21 mouse cellular contexts compared by ENCODE assay signal in the genomic region with DNA sequence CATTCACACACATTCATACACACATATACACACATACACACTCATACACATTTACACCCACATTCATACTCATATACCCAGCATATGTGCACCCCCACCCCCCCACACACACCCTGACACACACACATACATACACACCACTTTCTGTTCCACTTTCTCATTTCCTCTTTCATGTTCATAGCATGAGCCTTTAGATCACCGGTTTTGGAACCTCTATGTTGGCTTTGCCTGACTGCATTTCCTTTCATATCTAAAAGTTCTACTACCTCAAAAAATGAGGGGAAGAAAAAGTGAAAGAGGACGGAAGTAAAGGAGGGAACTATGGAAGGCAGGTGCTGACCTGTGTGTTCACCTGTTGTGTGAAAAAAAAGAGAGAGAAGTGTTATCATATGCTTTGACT. TPM values are rescaled to one million over a fixed set of nuclear protein-coding genes. Genes with fewer than 3 reads are reported as not detected.
DNase-seq lines count a peak whose midpoint lies in the region; ATAC-seq lines count a peak whose summit lies in the region.
"Had no signal": no experiment of that assay in that cellular context is flagged by ENCODE, and none has a peak within 500 bp of the region (broad histone marks: within the 10 kb centered on the region; RNA-seq: fewer than 3 reads in every experiment).

No protein-coding gene starts in this region.

- no peak overlapping the region for H3K27ac ChIP-seq in midbrain, embryonic 12.5 days (replicated peaks)
- no peak overlapping the region for H3K27ac ChIP-seq in midbrain, embryonic 10.5 days (replicated peaks)
- H3K27ac ChIP-seq in hindbrain, embryonic 13.5 days = no peak overlapping the region
- H3K27ac ChIP-seq: hindbrain, embryonic 15.5 days; left cerebral cortex, adult 2 months; liver, embryonic 13.5 days had no signal

- DNase-seq in midbrain, embryonic 10.5 days (ENCODE audit: low spot score) = no peak
- peak; percentile 66 to 74 for DNase-seq in B cell, adult 2 months
- no peak for DNase-seq in embryo, embryonic 10 days (ENCODE audit: low spot score)
- DNase-seq in urinary bladder, postnatal 10 days (ENCODE audit: low spot score) = no peak
- DNase-seq: adrenal gland, adult 8-10 months; cerebellum, postnatal 10 days; heart, adult 18-20 months; kidney, adult 18-20 months; kidney, postnatal 14 days; liver, embryonic 13.5 days; lung, postnatal 10 days; retina, postnatal 1 day had no signal

- H3K4me3 ChIP-seq in midbrain, embryonic 12.5 days = no peak overlapping the region
- H3K4me3 ChIP-seq in midbrain, embryonic 10.5 days = no peak overlapping the region
- no peak overlapping the region for H3K4me3 ChIP-seq in hindbrain, embryonic 13.5 days
- H3K4me3 ChIP-seq: hindbrain, embryonic 15.5 days; left cerebral cortex, adult 2 months; liver, embryonic 13.5 days; myocyte had no signal

- H3K36me3 ChIP-seq in midbrain, embryonic 12.5 days = peaks cover 16% of the 10 kb centered on the region
- H3K36me3 ChIP-seq in midbrain, embryonic 10.5 days = peaks cover 7% of the 10 kb centered on the region; the same call in 1 of the 2 replicates
- peaks cover 57% of the 10 kb centered on the region for H3K36me3 ChIP-seq in hindbrain, embryonic 13.5 days
- H3K36me3 ChIP-seq: liver, embryonic 13.5 days had no signal

- 0 out of 2 replicates have a peak, but pooled peaks have one; percentile 34 for ATAC-seq in midbrain, embryonic 12.5 days (ENCODE audit: low FRiP score, low read depth)
- ATAC-seq in activated CD4-positive, CD25-positive, alpha-beta regulatory T cell, adult 4 months = peak; percentile 89
- peak; percentile 96 for ATAC-seq in monocyte, adult 5-6 weeks (replicated peaks; ENCODE audit: insufficient number of reproducible peaks, low FRiP score, low TSS enrichment, poor library complexity, severe bottlenecking)
- ATAC-seq in hindbrain, embryonic 13.5 days (ENCODE audit: low FRiP score) = no peak
- ATAC-seq: forebrain, embryonic 14.5 days had no signal

- WGBS in midbrain, embryonic 12.5 days = 87% methylated on average over 2 of the region's 2 CpGs
- WGBS in midbrain, embryonic 10.5 days = 91% methylated on average over 2 of the region's 2 CpGs
- WGBS in hindbrain, embryonic 13.5 days = 90% methylated on average over 2 of the region's 2 CpGs

- H3K4me1 ChIP-seq in midbrain, embryonic 12.5 days = no peaks in the 10 kb centered on the region
- H3K4me1 ChIP-seq in midbrain, embryonic 10.5 days = peaks cover 10% of the 10 kb centered on the region; the same call in 1 of the 2 replicates
- H3K4me1 ChIP-seq in hindbrain, embryonic 13.5 days (replicated peaks) = no peaks in the 10 kb centered on the region
- H3K4me1 ChIP-seq: hindbrain, embryonic 15.5 days; liver, embryonic 13.5 days had no signal

- no peak overlapping the region for H3K4me2 ChIP-seq in midbrain, embryonic 12.5 days (replicated peaks)
- H3K4me2 ChIP-seq in hindbrain, embryonic 13.5 days = no peak overlapping the region
- H3K4me2 ChIP-seq: hindbrain, embryonic 15.5 days; liver, embryonic 13.5 days had no signal

- no peak overlapping the region for H3K9ac ChIP-seq in midbrain, embryonic 12.5 days (replicated peaks)
- H3K9ac ChIP-seq in hindbrain, embryonic 13.5 days = no peak overlapping the region
- H3K9ac ChIP-seq: hindbrain, embryonic 15.5 days; liver, embryonic 13.5 days had no signal

- H3K27me3 ChIP-seq in midbrain, embryonic 12.5 days = no peaks in the 10 kb centered on the region
- H3K27me3 ChIP-seq in midbrain, embryonic 10.5 days (ENCODE audit: low read depth, poor library complexity, severe bottlenecking) = no peaks in the 10 kb centered on the region
- H3K27me3 ChIP-seq in hindbrain, embryonic 13.5 days = no peaks in the 10 kb centered on the region
- H3K27me3 ChIP-seq: hindbrain, embryonic 15.5 days; liver, embryonic 13.5 days had no signal

- no peaks in the 10 kb centered on the region for H3K9me3 ChIP-seq in midbrain, embryonic 12.5 days
- H3K9me3 ChIP-seq in midbrain, embryonic 10.5 days (replicated peaks) = no peaks in the 10 kb centered on the region
- H3K9me3 ChIP-seq in hindbrain, embryonic 13.5 days = no peaks in the 10 kb centered on the region
- H3K9me3 ChIP-seq: hindbrain, embryonic 15.5 days; liver, embryonic 13.5 days had no signal

RNA-seq across cellular contexts. Expression of gene Cd200, which starts 19.0 kb away (rescaled TPM):
- 77.7 and 90.0 TPM in 2 replicates for polyA plus RNA-seq in midbrain, embryonic 12.5 days (2016; fragmentation: Nextera tagmentation; extraction: Ambion mirVana)
- polyA plus RNA-seq in midbrain, embryonic 10.5 days (2016; fragmentation: Nextera tagmentation; extraction: Ambion mirVana) = 16.5 and 30.8 TPM in 2 replicates
- 100 to 1,000 TPM; 223 to 237 TPM for polyA plus RNA-seq in activated CD4-positive, CD25-positive, alpha-beta regulatory T cell, adult 4 months (2017; shearing (Covaris generic))
- 0.86 to 7.4 TPM (median 2.3 TPM) in 3 replicates for total RNA-seq in monocyte, adult 5-6 weeks (2017)
- polyA plus RNA-seq in hindbrain, embryonic 13.5 days (2015; fragmentation: Nextera tagmentation; extraction: Ambion mirVana) = 244 and 255 TPM in 2 replicates
- total RNA-seq: MEL had no signal

Comparison
In these comparisons a context has a peak if more than half of its experiments do, and no peak if none do; other contexts are left out.
1. DNase-seq: peak in B cell, adult 2 months (2 of 2); none in midbrain, embryonic 10.5 days (single experiment), embryo, embryonic 10 days (single experiment) and urinary bladder, postnatal 10 days (single experiment).